Mouse (Mus musculus): Measurements from ENCODE around the gene Cartpt. TPM values are rescaled to one million over a fixed set of nuclear protein-coding genes. Genes with fewer than 3 reads are reported as not detected.

Gene Cartpt
- not detected for total RNA-seq (2018; cell fraction: chromatin; rRNA removed)
- total RNA-seq (2018; cell fraction: cytosol; rRNA removed), result under 1 TPM in 1 of 26 experiments, not detected in 25; 0.10 TPM
- total RNA-seq (2018; cell fraction: nucleus; rRNA removed), result not detected
- polyA plus RNA-seq (2018), result not detected in 3 replicates

DNA sequence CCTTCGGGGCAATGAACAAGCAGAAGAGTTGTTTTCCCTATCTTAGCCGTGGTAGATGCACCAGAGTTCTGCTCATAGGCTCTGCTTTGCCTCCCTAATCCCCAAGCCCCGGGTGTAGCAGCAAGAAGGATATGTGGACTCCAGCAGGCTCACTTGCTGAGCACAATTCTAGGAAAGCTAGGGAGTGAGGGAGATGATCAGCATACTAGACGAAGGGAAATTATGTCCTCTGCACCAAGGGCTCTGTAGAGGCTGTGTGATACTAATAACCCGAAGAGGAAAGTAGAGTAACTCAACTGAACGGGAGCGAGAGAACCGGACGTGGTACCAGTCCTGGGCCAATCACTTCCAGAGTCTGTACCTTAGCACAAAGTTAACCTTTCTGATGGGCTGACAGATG is at the start of gene Cartpt:
Cartpt (minus strand) TSS at position 127 of the 400 bp plus-strand sequence.
- WGBS (ENCODE audit: missing documents), result 45% methylated on average over 9 of the region's 9 CpGs
- no peak within 1 kb of the TSS for H3K4me3 ChIP-seq (ENCODE audit: inconsistent target)

DNA sequence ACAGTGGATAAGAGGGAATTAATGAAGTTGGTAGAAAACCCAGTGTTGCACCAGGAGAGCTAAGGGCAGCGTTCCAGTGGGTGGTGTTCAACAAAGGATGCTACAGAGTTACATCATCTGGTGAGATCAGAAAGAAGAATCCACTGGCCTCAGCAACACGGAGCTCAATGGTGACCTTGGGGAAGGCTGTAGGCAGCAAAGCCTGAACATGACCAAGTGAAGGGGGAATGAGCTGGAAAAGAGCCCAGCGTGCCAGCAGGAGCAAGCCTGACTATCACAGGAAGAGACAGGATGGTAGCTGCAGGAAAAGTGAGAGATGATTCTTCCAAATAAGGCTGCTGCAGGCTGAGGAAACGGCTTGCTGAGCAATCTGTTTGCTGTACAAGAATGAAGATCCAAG is 46.5 kb upstream of the Cartpt start:
- H3K79me2 ChIP-seq (ENCODE audit: inconsistent target), result no peaks in the 10 kb centered on the region
- no peak overlapping the region for H3K4me3 ChIP-seq (ENCODE audit: inconsistent target)
- H3K36me3 ChIP-seq (ENCODE audit: inconsistent target), result no peaks in the 10 kb centered on the region
- WGBS (ENCODE audit: missing documents), result 90% methylated on average over 4 of the region's 4 CpGs
- H3K27ac ChIP-seq, result no peak overlapping the region

More for the DNA sequence above, at the start of gene Cartpt:
- Histone ChIP-seq H3K27ac (no peak within 1 kb of the TSS), H3K79me2 (ENCODE audit: inconsistent target) (no peaks in the 10 kb centered on the region), H3K36me3 (ENCODE audit: inconsistent target) (no peaks in the 10 kb centered on the region)

DNA sequence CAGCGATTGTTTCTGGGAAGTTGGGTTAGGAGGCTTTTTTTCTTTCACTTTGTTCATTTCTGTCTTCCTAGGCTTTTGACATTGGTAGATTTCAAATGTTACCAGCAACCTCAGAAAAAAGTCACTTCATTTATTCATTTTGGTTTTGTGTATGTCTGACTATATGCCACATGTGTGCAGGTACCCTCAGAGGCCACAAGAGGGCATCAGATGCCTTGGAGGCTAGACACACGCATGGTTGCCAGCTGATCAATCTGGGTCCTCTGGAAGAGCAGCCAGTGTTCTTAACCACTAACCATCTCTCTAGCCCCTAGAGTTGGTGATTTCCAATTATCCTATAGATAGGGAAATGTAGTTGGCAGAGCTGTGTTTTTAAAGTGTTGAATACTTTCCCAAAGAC is 42.6 kb upstream of the Cartpt start:
- Histone ChIP-seq H3K79me2 (ENCODE audit: inconsistent target) (no peaks in the 10 kb centered on the region), H3K36me3 (ENCODE audit: inconsistent target) (no peaks in the 10 kb centered on the region), H3K4me3 (ENCODE audit: inconsistent target) (no peak overlapping the region), H3K27ac (no peak overlapping the region)
- 100% methylated on average over 2 of the region's 2 CpGs for WGBS (ENCODE audit: missing documents)

DNA sequence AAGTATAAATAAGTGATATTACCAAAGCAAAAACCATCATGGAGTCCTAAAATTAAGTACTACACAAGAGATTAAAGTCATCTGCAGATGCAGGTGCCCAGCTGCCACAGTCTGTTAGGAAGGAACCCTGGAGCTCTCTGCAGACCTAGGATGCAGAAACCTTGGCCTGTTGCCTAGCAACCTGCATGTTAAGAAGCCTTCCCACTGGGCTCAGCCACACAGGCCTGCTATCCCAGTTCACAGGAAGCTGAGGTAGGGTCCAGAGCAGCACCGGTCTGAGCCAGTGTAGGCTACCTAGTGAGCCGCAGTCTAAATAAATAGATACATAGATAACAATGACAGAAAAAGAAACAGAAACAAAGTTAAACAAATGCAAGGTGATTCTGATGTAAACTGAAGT is 39.7 kb upstream of the Cartpt start:
- 71% methylated on average over 2 of the region's 2 CpGs for WGBS (ENCODE audit: missing documents)
- Histone ChIP-seq H3K27ac (no peak overlapping the region), H3K36me3 (ENCODE audit: inconsistent target) (no peaks in the 10 kb centered on the region), H3K4me3 (ENCODE audit: inconsistent target) (no peak overlapping the region), H3K79me2 (ENCODE audit: inconsistent target) (no peaks in the 10 kb centered on the region)

DNA sequence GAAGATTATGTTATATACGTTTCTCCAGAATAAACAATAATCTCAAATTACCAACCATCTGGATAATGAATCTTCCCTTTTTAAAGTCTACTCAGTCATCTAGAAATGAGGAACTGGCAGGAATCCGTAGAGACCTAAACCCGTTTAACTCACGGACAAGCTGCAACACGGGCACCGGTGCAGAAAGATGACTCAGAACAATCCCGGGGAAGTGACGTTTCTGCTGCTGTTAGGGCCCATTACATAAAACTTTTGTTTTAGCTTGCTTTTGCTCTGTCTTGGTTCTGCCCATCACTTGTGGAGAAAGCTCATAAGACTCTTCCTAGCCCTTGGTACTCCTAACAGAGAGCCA is 38.4 kb upstream of the Cartpt start:
- peak overlapping the region; percentile 1; the same call in 1 of the 2 replicates for H3K4me3 ChIP-seq (ENCODE audit: inconsistent target)
- H3K79me2 ChIP-seq (ENCODE audit: inconsistent target), result no peaks in the 10 kb centered on the region
- H3K36me3 ChIP-seq (ENCODE audit: inconsistent target), result no peaks in the 10 kb centered on the region
- peak overlapping the region; percentile 12; the same call in 1 of the 2 replicates for H3K27ac ChIP-seq
- WGBS (ENCODE audit: missing documents), result 1% methylated on average over 8 of the region's 8 CpGs

DNA sequence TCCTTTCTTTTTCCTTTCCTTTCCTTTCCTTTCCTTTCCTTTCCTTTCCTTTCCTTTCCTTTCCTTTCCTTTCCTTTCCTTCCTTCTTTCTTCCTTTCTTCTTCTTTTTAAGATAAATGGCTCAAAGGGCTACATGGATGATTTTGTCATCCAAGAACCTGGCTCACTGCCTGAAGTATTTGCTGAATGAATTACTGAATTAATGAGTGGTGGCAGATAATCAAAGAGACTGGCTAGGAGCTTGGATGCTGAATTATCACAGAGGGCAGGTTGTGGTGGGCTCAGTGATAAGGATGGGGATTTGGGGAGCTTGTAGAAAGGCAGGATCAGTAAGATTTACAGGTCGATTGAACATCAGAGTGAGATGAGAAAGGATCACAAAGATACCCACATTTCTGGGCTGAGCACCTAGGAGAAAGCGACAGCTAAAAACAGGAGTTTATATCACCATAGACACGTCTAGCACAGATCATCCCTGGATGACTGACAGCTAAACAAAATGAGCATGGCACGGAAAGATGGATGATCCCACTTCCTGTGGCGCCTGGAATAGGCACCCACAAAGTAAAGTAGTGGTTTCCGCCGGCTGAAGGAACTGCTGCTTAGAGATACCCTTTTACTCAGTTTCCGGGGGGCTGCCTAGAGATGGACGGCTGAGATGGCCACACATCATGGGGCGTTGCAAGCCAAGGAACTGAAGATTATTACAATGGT is 37.9 kb upstream of the Cartpt start:
- H3K36me3 ChIP-seq (ENCODE audit: inconsistent target), result no peaks in the 10 kb centered on the region
- WGBS (ENCODE audit: missing documents), result 8% methylated on average over 10 of the region's 10 CpGs
- H3K27ac ChIP-seq, result 0 out of 2 replicates have a peak overlapping the region, but pooled peaks have one; percentile 12
- peak overlapping the region; percentile 1; the same call in 1 of the 2 replicates for H3K4me3 ChIP-seq (ENCODE audit: inconsistent target)
- no peaks in the 10 kb centered on the region for H3K79me2 ChIP-seq (ENCODE audit: inconsistent target)

DNA sequence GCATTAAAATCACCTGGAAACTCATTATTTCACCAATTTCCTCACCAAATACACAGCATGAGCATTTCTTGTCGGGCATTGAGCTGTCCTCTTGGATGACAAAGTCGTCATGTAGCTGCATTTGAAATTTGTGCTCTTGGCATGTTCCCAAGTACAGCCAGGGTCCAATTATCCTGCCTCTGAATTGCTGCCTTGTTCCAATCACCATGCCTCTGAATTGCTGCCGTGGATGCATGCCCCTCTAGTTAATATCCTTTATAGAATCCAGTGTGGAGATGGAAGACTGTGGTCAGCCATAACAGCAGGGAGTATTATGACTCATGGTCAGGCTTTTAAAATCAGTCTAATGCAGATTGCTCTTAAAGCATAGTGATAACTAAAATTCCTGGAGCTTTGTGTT is 36.9 kb upstream of the Cartpt start:
- WGBS (ENCODE audit: missing documents), result 95% methylated on average over 3 of the region's 3 CpGs
- Histone ChIP-seq H3K27ac (no peak overlapping the region), H3K79me2 (ENCODE audit: inconsistent target) (no peaks in the 10 kb centered on the region), H3K4me3 (ENCODE audit: inconsistent target) (no peak overlapping the region), H3K36me3 (ENCODE audit: inconsistent target) (no peaks in the 10 kb centered on the region)

DNA sequence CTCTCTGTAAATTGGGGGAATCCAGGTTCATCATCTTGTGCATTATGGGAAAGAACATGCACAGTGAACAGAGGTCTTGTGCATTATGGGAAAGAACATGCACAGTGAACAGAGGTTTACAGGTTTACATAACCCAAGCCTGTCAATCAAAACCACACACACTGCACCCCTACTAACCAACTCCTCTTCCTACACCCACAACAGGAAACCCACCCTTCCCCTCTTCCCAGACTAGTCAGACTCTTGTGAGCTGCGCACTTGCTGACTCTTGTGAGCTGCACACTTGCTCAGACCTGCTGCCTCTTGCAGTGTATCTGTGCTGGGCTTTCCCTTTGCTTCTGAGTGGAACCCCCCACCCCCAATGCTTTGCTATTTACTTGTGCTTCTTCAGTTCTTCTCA is 31.5 kb upstream of the Cartpt start:
- H3K4me3 ChIP-seq (ENCODE audit: inconsistent target), result no peak overlapping the region
- H3K27ac ChIP-seq, result no peak overlapping the region
- H3K79me2 ChIP-seq (ENCODE audit: inconsistent target), result no peaks in the 10 kb centered on the region
- no peaks in the 10 kb centered on the region for H3K36me3 ChIP-seq (ENCODE audit: inconsistent target)
- 8% methylated on average over 1 of the region's 1 CpGs for WGBS (ENCODE audit: missing documents)

DNA sequence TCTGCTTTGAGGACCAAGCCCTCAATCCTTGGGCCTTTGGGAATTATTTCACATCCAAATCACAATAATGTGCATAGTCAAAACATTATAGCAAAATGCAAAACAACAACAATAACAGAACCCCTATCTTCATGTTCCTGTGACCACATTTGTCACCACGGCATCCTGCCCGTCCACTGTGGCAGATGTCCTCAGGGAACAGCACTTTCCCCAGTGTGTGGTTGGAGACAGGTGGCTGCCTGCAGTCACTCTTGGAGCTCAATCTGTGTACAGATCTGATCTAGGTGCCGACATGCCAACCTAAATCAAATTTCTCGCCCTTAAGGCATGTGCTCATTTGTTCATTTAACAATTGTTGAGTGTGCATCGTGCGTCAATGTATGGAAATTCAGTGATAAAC is 30.6 kb upstream of the Cartpt start:
- Histone ChIP-seq H3K4me3 (ENCODE audit: inconsistent target) (no peak overlapping the region), H3K36me3 (ENCODE audit: inconsistent target) (no peaks in the 10 kb centered on the region), H3K27ac (no peak overlapping the region), H3K79me2 (ENCODE audit: inconsistent target) (no peaks in the 10 kb centered on the region)
- WGBS (ENCODE audit: missing documents), result 96% methylated on average over 6 of the region's 6 CpGs

DNA sequence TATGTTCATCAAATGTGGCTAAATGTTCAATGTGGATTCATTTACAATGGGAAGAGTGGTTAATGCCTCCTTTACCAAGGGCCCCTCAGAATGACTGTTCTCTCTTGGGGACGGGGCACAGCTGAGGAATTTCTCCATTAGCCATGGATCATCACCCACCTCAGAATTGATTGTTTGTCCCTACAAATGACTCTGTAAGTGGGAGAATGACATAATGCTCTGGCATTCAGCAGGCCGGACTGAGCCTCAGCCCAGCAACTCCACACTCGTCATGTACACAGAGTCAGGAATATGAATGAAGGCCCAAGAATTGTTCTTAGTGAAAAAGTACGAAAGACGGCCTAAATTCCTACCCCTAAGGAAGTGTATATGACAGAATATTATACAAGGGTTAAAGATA is 25.4 kb upstream of the Cartpt start:
- Histone ChIP-seq H3K36me3 (ENCODE audit: inconsistent target) (no peaks in the 10 kb centered on the region), H3K4me3 (ENCODE audit: inconsistent target) (no peak overlapping the region), H3K79me2 (ENCODE audit: inconsistent target) (no peaks in the 10 kb centered on the region), H3K27ac (no peak overlapping the region)
- WGBS (ENCODE audit: missing documents), result 94% methylated on average over 5 of the region's 5 CpGs

DNA sequence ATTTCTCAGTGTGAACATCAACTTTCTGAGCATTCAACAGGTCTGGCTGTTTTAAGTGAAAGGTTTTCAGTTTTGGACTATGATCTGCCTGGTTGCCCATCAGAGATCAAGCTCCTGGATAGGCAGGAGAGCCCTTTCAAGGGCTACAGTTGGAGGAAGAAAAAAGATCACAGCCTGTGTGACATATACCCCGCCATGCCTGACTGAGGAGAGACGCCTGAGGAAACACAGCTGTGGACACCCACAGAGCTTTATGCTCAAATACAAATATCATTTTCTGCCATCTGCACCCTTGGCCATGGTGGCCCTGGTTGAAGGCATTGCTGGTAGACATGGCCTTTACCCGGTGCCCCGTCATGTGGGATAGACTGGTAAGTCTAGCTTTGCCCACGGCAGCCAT is 14.7 kb upstream of the Cartpt start:
- WGBS (ENCODE audit: missing documents), result 93% methylated on average over 5 of the region's 5 CpGs
- no peak overlapping the region for H3K4me3 ChIP-seq (ENCODE audit: inconsistent target)
- no peaks in the 10 kb centered on the region for H3K79me2 ChIP-seq (ENCODE audit: inconsistent target)
- H3K36me3 ChIP-seq (ENCODE audit: inconsistent target), result no peaks in the 10 kb centered on the region
- H3K27ac ChIP-seq, result no peak overlapping the region

DNA sequence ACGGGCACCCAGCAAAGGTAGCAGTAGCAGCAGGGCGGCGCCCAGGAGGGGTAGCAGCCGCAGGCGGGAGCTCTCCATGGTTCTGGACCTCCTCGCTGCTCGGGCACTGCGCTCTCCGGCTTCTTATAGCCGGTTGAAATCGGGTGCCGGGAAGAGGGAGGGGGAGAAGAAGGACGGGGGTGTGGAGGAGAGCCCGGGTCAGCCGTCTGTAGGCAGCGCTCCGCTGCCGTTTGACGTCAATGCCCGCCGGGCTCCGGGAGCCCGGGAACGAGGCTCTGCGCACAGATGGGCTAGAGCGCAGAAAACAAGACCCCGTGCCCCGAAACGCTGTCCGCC is 366 bp downstream of the Cartpt start:
- Histone ChIP-seq H3K36me3 (ENCODE audit: inconsistent target) (no peaks in the 10 kb centered on the region), H3K79me2 (ENCODE audit: inconsistent target) (no peaks in the 10 kb centered on the region), H3K27ac (no peak overlapping the region), H3K4me3 (ENCODE audit: inconsistent target) (no peak overlapping the region)
- 6% methylated on average over 29 of the region's 30 CpGs for WGBS (ENCODE audit: missing documents)

DNA sequence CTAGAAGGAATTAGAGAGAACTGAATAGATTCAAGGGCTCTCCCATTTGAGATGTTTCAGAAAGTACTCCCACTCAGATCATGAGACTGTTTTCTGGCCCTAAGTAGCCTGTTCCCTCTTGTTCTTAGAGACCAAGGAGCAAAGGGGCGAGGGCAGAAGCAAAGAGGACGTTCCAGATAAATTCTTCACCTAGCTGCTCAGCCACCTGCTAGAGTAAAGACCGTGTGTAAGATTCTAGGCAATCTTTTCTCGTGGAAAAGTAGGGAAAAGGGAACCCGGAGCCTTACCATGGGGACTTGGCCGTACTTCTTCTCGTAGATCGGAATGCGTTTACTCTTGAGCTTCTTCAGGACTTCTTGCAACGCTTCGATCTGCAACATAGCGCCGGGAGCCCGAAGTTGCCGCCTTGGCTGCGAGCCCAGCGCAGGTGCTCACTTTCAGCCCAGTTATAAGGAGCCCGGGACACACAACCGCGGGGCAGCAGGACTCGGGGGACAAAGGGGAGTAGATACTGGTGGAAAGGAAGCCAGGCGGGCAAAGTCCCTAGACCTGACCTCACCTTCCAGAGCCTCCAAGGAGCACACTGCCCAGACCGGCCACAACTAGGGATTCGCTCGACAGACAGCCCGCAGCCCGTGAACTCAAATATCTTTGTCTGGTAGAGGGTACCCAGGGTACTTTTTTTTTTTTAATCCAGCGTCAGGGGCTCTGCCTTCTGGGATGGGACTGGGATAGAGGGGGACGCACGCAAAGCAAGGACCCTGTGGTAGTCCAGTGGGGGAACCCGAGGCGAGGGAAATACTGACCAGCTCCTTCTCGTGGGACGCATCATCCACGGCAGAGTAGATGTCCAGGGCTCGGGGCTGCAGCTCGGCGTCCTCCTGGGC is 978 bp downstream of the Cartpt start:
- no peak overlapping the region for H3K4me3 ChIP-seq (ENCODE audit: inconsistent target)
- H3K27ac ChIP-seq, result no peak overlapping the region
- 13% methylated on average over 35 of the region's 38 CpGs for WGBS (ENCODE audit: missing documents)
- H3K36me3 ChIP-seq (ENCODE audit: inconsistent target), result no peaks in the 10 kb centered on the region
- no peaks in the 10 kb centered on the region for H3K79me2 ChIP-seq (ENCODE audit: inconsistent target)

DNA sequence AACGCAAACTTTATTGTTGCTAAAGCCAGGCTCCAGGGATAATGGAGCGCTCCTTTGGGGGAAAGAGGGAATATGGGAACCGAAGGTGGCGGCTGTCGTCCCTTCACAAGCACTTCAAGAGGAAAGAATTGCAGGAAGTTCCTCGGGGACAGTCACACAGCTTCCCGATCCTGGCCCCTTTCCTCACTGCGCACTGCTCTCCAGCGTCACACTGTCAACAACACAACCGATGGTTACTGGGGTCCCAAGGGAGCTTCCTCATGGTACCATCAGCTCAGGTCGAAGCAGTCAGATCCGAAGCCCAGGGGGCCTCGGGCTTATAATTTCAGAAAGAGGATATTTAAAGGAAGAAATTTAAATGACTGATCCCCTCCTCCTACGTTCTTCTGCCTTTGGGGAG is 2.1 kb downstream of the Cartpt start:
- H3K4me3 ChIP-seq (ENCODE audit: inconsistent target), result no peak overlapping the region
- H3K79me2 ChIP-seq (ENCODE audit: inconsistent target), result no peaks in the 10 kb centered on the region
- 15% methylated on average over 14 of the region's 14 CpGs for WGBS (ENCODE audit: missing documents)
- H3K27ac ChIP-seq, result no peak overlapping the region
- no peaks in the 10 kb centered on the region for H3K36me3 ChIP-seq (ENCODE audit: inconsistent target)

DNA sequence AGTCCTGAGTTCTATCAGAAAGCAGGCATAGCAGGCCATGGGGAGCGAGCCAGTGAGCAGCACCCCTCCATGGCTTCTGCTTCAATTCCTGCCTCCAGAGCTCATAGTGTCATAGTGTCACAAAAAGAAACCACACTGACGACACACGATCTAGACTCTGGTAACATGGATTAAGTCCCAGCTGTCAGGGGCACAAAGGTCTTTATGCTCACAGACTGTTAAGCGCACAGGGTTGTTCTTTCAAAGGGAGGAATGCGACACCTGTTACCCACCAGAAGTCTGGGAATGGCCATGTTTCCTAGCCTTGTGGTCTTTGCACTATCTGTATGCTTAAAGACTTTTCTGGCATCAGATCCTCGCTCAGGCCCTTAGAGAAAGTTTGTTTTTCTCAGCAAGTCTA is 15.3 kb downstream of the Cartpt start:
- H3K27ac ChIP-seq, result no peak overlapping the region
- WGBS (ENCODE audit: missing documents), result 83% methylated on average over 6 of the region's 6 CpGs
- no peak overlapping the region for H3K4me3 ChIP-seq (ENCODE audit: inconsistent target)
- no peaks in the 10 kb centered on the region for H3K36me3 ChIP-seq (ENCODE audit: inconsistent target)
- H3K79me2 ChIP-seq (ENCODE audit: inconsistent target), result no peaks in the 10 kb centered on the region
